Mouse (Mus musculus) telencephalon, adult 2 months (tissue): ENCODE results near the gene B4galt5.

Source experiments
- DNase-seq: peaks from one replicate; pipeline ENCODE4 v3.0.0-alpha.2; 2011; ENCODE audit warnings: low read depth, low spot score

Gene B4galt5

GRCm38 (mm10) chr2:167363272-167364045 is 14.5 kb upstream of the B4galt5 start:
- DNase-seq: no peak

- no peak for DNase-seq
These were observed 9.5 kb upstream of the B4galt5 start for GRCm38 (mm10) chr2:167358499-167358898.

- no peak for DNase-seq
These were observed 7.9 kb upstream of the B4galt5 start for GRCm38 (mm10) chr2:167356885-167357284.

GRCm38 (mm10) chr2:167354611-167355165 is 5.7 kb upstream of the B4galt5 start:
- DNase-seq: no peak

- no peak for DNase-seq
These were observed 5.1 kb upstream of the B4galt5 start for GRCm38 (mm10) chr2:167354046-167354445.

GRCm38 (mm10) chr2:167352496-167352895 is 3.5 kb upstream of the B4galt5 start:
- no peak for DNase-seq

GRCm38 (mm10) chr2:167351371-167351951 is 2.5 kb upstream of the B4galt5 start:
- no peak for DNase-seq

GRCm38 (mm10) chr2:167350126-167350650 is 1.2 kb upstream of the B4galt5 start:
- DNase-seq: no peak

- DNase-seq: peak; percentile 91
These were observed 427 bp upstream of the B4galt5 start for GRCm38 (mm10) chr2:167349283-167349936.

- no peak for DNase-seq
These were observed 1.0 kb downstream of the B4galt5 start for GRCm38 (mm10) chr2:167347991-167348375.

GRCm38 (mm10) chr2:167347361-167347760 is 1.6 kb downstream of the B4galt5 start:
- no peak for DNase-seq

GRCm38 (mm10) chr2:167345508-167346164 is 3.3 kb downstream of the B4galt5 start:
- no peak for DNase-seq

GRCm38 (mm10) chr2:167344871-167345507 is 4.0 kb downstream of the B4galt5 start:
- no peak for DNase-seq

GRCm38 (mm10) chr2:167343369-167344140 is 5.4 kb downstream of the B4galt5 start:
- no peak for DNase-seq

- no peak for DNase-seq
These were observed 6.1 kb downstream of the B4galt5 start for GRCm38 (mm10) chr2:167342876-167343275.

GRCm38 (mm10) chr2:167337580-167337979 is 11.4 kb downstream of the B4galt5 start:
- no peak for DNase-seq

GRCm38 (mm10) chr2:167337214-167337512 is 11.8 kb downstream of the B4galt5 start:
- DNase-seq: no peak

- no peak for DNase-seq
These were observed 12.4 kb downstream of the B4galt5 start for GRCm38 (mm10) chr2:167336384-167337213.

GRCm38 (mm10) chr2:167335066-167335465 is 13.9 kb downstream of the B4galt5 start:
- no peak for DNase-seq

GRCm38 (mm10) chr2:167334312-167334711 is 14.7 kb downstream of the B4galt5 start:
- DNase-seq: no peak
